Mouse (Mus musculus) megakaryocyte, embryonic 14.5 days (primary cell): ENCODE measurements around the gene Arhgef26.

ENCODE experiments used
- FLI1 ChIP-seq: IDR thresholded peaks from 2 replicates; pipeline ENCODE4 v1.6.1; 2012; ENCODE audit warnings: low read length, inconsistent platforms, mixed read lengths
- GATA1 ChIP-seq: IDR thresholded peaks from 3 replicates; pipeline ENCODE4 v1.6.1; 2012; ENCODE audit warnings: mixed read lengths, low read length, inconsistent platforms, borderline replicate concordance

- TF ChIP-seq GATA1 (no peak), FLI1 (no peak)
Measured at GRCm38 (mm10) chr3:62398094-62398493, 60.0 kb downstream of the Arhgef26 start.
